Mouse (Mus musculus) limb, embryonic 14.5 days (tissue): ENCODE data around the gene Erg. TPM values are rescaled to one million over a fixed set of nuclear protein-coding genes. Genes with fewer than 3 reads are reported as not detected.

ENCODE experiments used
- ATAC-seq: fragments of 200-750 bp; cut with Nextera tagmentation; 2 replicates; pipeline ENCODE4 v1.8.0; 2017; ENCODE audit warnings: low read depth, moderate number of reproducible peaks, moderate TSS enrichment; ENCODE audit not compliant: low FRiP score
- DNase-seq: peaks from one replicate; pipeline ENCODE4 v3.0.0-alpha.2; 2015; ENCODE audit warnings: low spot score
- H3K27ac ChIP-seq: fragments of 300-500 bp; sonication (generic); replicated peaks from 2 replicates; pipeline ENCODE4 v1.5.1; 2014; ENCODE audit warnings: low read depth, mild to moderate bottlenecking, low read length, moderate library complexity, mixed read lengths
- H3K27me3 ChIP-seq: fragments of 300-500 bp; sonication (generic); 2 replicates; pipeline ENCODE4 v1.6.1; 2014; ENCODE audit warnings: low read length, mixed read lengths; ENCODE audit not compliant: control insufficient read depth, insufficient read depth
- H3K36me3 ChIP-seq: fragments of 300-500 bp; sonication (generic); 2 replicates; pipeline ENCODE4 v1.6.1; 2014; ENCODE audit warnings: mild to moderate bottlenecking, low read length, moderate library complexity, mixed read lengths; ENCODE audit not compliant: control insufficient read depth, insufficient read depth
- H3K4me1 ChIP-seq: fragments of 300-500 bp; sonication (generic); 2 replicates; pipeline ENCODE4 v1.6.1; 2014; ENCODE audit warnings: antibody characterized with exemption, low read length, mixed read lengths; ENCODE audit not compliant: control insufficient read depth, insufficient read depth
- H3K4me2 ChIP-seq: fragments of 300-500 bp; sonication (generic); replicated peaks from 2 replicates; pipeline ENCODE4 v1.6.1; 2014; ENCODE audit warnings: low read depth, mild to moderate bottlenecking, low read length, moderate library complexity; ENCODE audit not compliant: severe bottlenecking
- H3K4me3 ChIP-seq: fragments of 300-500 bp; sonication (generic); replicated peaks from 2 replicates; pipeline ENCODE4 v1.5.1; 2014; ENCODE audit warnings: low read length
- H3K9ac ChIP-seq: fragments of 300-500 bp; sonication (generic); 2 replicates; pipeline ENCODE4 v1.6.1; 2014; ENCODE audit warnings: mild to moderate bottlenecking, low read depth, low read length, moderate library complexity; ENCODE audit not compliant: severe bottlenecking
- H3K9me3 ChIP-seq: fragments of 300-500 bp; sonication (generic); 2 replicates; pipeline ENCODE4 v1.6.1; 2016; ENCODE audit warnings: low read length; ENCODE audit not compliant: control insufficient read depth
- POLR2A ChIP-seq: fragments of 200-500 bp; IDR thresholded peaks from 2 replicates; pipeline ENCODE4 v1.8.0; 2012; ENCODE audit warnings: inconsistent platforms, mild to moderate bottlenecking, moderate library complexity, borderline replicate concordance; ENCODE audit not compliant: insufficient read depth, insufficient read length; ENCODE audit errors: extremely low read depth
- WGBS: fragments of 180-500 bp; shearing (Covaris S2); extraction: QIAGEN DNeasy Blood & Tissue Kit; methylation state at CpG from one replicate; pipeline ENCODE4 v1.1.7; 2014; 5-methylcytosine and 5-hydroxymethylcytosine counted together
- polyA plus RNA-seq, 2 experiments: library from polyadenylated mRNA; depleted of rRNA in 1 of 2; stranded (reverse) in 1 of 2; unstranded in 1 of 2; fragments of >200 nt; fragmentation: Nextera tagmentation in 1 of 2; extraction: Ambion mirVana in 1 of 2; gene quantifications; 2 replicates each; pipeline versions ENCODE4 v1.2.1 to v1.2.3; 2012 to 2014

The Erg gene
- polyA plus RNA-seq, 2 experiments = 18.9 to 40.6 TPM

DNA sequence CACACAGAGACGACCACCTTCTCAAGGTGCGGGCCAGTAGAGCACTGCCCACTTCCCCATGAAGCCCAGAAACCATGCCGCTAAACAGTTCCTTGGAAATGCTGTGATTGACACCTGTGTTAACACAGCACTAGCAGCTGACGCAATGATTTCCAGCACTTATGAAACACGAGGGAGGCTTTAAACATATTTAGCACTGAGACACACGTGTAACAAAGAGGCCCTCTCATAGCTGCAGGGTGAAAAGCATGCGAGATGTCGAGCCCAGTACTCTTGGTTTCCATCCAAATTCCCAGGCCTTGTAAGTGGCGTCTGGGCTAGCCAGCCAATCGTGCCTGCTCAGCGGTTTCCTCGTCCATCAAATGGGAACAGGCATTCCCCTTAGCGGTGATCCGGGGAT, 178.3 kb downstream of the Erg start:
- Histone ChIP-seq H3K36me3 (no peaks in the 10 kb centered on the region), H3K27me3 (no peaks in the 10 kb centered on the region), H3K9me3 (no peaks in the 10 kb centered on the region), H3K9ac (no peak overlapping the region), H3K4me3 (no peak overlapping the region), H3K4me2 (no peak overlapping the region), H3K4me1 (peaks cover 41% of the 10 kb centered on the region), H3K27ac (peak overlapping the region; percentile 28; the same call in 1 of the 2 replicates)
- ATAC-seq = peak; percentile 79
- 36% methylated on average over 14 of the region's 14 CpGs for WGBS
- peak; percentile 88 for DNase-seq
- no peak for TF ChIP-seq POLR2A

DNA sequence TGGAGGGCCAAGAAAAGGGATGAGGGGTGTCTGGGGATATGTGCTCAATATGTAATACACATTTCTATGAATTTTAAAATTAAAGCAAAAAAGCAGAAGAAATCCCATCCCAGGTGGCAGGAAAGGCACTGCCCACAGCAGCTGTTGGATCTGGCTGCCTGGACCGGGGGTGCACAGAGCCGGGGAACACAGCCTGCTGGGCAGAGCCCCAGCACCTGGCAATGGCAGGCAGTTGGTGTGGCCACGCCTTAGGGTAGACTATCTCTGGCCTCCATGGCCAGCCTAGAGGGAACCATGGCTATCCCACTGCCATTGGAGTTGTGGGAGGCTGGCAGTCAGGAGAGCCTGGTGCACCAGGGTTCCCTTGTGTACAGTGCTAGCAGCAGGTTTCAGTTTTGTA, 180.9 kb downstream of the Erg start:
- Histone ChIP-seq H3K4me1 (peaks cover 25% of the 10 kb centered on the region), H3K27me3 (no peaks in the 10 kb centered on the region), H3K27ac (no peak overlapping the region), H3K9ac (no peak overlapping the region), H3K36me3 (no peaks in the 10 kb centered on the region), H3K4me2 (no peak overlapping the region), H3K9me3 (no peaks in the 10 kb centered on the region), H3K4me3 (no peak overlapping the region)
- TF ChIP-seq POLR2A = no peak
- DNase-seq (no peak), ATAC-seq (no peak)
- WGBS = 62% methylated on average over 3 of the region's 3 CpGs

DNA sequence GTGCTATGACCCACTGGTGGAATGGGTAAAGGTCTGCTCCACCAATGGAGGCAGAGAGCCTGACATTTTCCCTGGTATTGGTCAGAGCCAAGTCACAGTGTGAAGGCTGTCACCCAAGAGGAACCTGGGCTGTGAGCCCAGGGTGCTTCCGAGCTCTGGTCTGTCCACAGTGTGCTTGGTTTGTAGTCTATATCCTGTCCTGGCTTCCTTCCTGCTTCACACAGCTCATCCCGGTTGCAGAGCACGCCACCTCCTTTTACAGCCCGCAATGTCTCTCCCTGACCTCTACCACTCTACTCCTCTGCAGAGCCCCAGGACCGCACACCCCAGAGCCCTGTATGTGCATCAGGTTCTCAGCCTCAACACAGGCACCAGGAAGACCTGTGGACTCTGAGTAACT, 182.9 kb downstream of the Erg start:
- Histone ChIP-seq H3K4me1 (peaks cover 15% of the 10 kb centered on the region), H3K4me2 (no peak overlapping the region), H3K36me3 (no peaks in the 10 kb centered on the region), H3K9ac (no peak overlapping the region), H3K27ac (no peak overlapping the region), H3K4me3 (no peak overlapping the region), H3K27me3 (no peaks in the 10 kb centered on the region), H3K9me3 (no peaks in the 10 kb centered on the region)
- no peak for TF ChIP-seq POLR2A
- DNase-seq (no peak), ATAC-seq (no peak)
- WGBS = 84% methylated on average over 5 of the region's 5 CpGs

DNA sequence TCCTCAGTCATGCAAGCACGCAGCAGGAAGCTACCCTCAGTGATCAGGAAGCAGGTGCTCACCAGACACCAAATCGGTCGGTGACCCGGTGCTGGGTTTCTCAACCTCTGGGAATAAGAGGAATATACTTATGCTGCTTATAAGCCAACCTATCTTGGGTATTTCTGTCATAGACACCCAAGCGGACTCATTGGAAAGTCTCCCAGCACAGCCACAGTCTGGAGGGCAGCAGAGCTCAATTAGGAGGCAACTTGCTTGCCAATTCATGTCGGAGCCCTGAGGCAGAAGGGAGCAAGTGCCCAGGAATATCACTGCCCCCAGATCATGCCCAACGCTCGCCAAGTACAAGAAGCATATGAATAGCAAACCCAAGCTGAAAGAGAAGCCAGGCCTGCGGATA, 184.5 kb downstream of the Erg start:
- DNase-seq (no peak), ATAC-seq (no peak)
- H3K9me3 ChIP-seq = no peaks in the 10 kb centered on the region
- H3K36me3 ChIP-seq = no peaks in the 10 kb centered on the region
- H3K27ac ChIP-seq = no peak overlapping the region
- no peak overlapping the region for H3K4me2 ChIP-seq
- WGBS = 82% methylated on average over 9 of the region's 9 CpGs
- no peak overlapping the region for H3K4me3 ChIP-seq
- H3K27me3 ChIP-seq = no peaks in the 10 kb centered on the region
- TF ChIP-seq POLR2A = no peak
- H3K9ac ChIP-seq = no peak overlapping the region
- H3K4me1 ChIP-seq = peaks cover 6% of the 10 kb centered on the region

DNA sequence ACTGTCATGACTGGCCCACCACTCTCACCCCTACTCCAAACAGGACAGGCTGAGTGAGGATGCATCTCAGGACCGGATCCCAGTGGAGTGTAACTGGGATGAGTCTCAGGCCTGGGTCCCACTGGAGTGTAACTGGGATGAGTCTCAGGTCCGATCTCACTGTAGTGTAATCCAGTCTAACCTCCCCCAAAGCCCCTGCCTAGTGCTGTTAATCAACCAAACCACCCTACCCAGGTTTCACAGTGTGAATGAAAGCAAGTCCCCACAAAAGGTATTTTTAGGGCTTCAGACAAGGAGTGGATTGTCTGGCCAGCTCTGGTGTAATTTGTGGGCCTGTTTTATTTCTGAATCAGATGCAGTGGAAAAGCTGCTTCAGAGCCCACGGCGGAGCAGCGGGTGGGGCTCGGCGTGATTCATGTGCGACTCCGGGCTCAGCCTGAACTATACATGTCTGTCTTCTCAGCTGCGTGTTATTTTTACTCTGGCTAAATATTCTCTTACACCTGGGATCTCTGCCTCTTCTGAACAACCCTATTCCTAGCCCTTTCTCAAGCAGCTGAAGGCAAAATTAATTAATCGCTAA, 187.5 kb downstream of the Erg start:
- H3K4me2 ChIP-seq = no peak overlapping the region
- WGBS = 65% methylated on average over 11 of the region's 11 CpGs
- ATAC-seq (peak; percentile 65), DNase-seq (no peak)
- peak overlapping the region; percentile 79 for H3K27ac ChIP-seq
- no peak overlapping the region for H3K4me3 ChIP-seq
- no peaks in the 10 kb centered on the region for H3K27me3 ChIP-seq
- H3K9ac ChIP-seq = no peak overlapping the region
- peaks cover 6% of the 10 kb centered on the region for H3K4me1 ChIP-seq
- TF ChIP-seq POLR2A = no peak
- no peaks in the 10 kb centered on the region for H3K9me3 ChIP-seq
- no peaks in the 10 kb centered on the region for H3K36me3 ChIP-seq

DNA sequence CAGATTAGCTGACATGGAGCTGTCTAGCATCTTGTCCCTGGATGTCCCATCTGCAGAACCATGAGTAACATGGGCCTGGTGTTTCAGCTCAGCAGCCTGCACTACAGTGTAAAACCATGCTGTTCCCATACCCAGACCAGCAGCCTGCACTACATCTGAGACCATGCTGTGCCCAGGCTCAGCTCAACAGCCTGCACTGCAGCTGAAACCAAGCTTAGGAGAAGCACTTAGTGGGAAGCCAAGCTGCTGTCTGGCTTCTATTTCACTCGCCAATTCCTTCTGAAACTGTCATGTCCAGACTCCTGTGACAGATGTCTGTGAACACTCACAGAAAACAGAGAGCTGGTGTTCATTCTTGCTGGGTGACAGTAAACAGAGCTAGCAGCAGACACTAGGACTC, 195.6 kb downstream of the Erg start:
- Histone ChIP-seq H3K27ac (no peak overlapping the region), H3K9ac (no peak overlapping the region), H3K4me2 (no peak overlapping the region), H3K27me3 (no peaks in the 10 kb centered on the region), H3K4me3 (no peak overlapping the region), H3K9me3 (no peaks in the 10 kb centered on the region), H3K4me1 (no peaks in the 10 kb centered on the region), H3K36me3 (peaks cover 15% of the 10 kb centered on the region)
- TF ChIP-seq POLR2A = no peak
- DNase-seq = no peak
- WGBS = 60% methylated on average over 1 of the region's 1 CpGs
- no peak for ATAC-seq
